Mouse (Mus musculus): ENCODE measurements around the gene Sept7.

- TF ChIP-seq CTCF (IDR thresholded peaks at IDR 0.05; ENCODE audit: borderline replicate concordance, insufficient read depth, low read length), result no peak
- no peak for TF ChIP-seq POLR2A (IDR thresholded peaks at IDR 0.05; ENCODE audit: low read depth, low read length)
Measured at GRCm38 (mm10) chr9:25262087-25262486, 9.8 kb downstream of the Sept7 start.
